Mouse (Mus musculus): Measurements from ENCODE around the gene Foxj2. TPM values are rescaled to one million over a fixed set of nuclear protein-coding genes. Genes with fewer than 3 reads are reported as not detected.

Foxj2 gene
- total RNA-seq, 2 experiments from 2014 or later: 26.4 to 29.1 TPM

- no peak for TF ChIP-seq CTCF (IDR thresholded peaks at IDR 0.05)
- H3K27ac ChIP-seq: peak within 1 kb of the TSS; percentile 84
- peak; percentile 74 for DNase-seq
- intact Hi-C loops (cut with DNase I): loop anchor here (5.0 kb wide), 1 partner anchor 71 kb away; the partner anchor contains the start of gene Necap1
- H3K4me3 ChIP-seq: peak within 1 kb of the TSS; percentile 90
These were observed 18.4 kb upstream of the Foxj2 start, which contains the start of gene Slc2a3 for GRCm38 (mm10) chr6:122801301-122801800. TSS of gene Slc2a3 (minus strand) at chr6:122801640.

GRCm38 (mm10) chr6:122801801-122802514 is 17.8 kb upstream of the Foxj2 start:
- H3K4me3 ChIP-seq: peak overlapping the region; percentile 90

GRCm38 (mm10) chr6:122804418-122804817 is 15.3 kb upstream of the Foxj2 start:
- Histone ChIP-seq H3K27ac (no peak overlapping the region), H3K4me3 (no peak overlapping the region)
- intact Hi-C loops (cut with DNase I): loop anchor here (5.0 kb wide), 1 partner anchor 68 kb away; the partner anchor contains the start of gene Necap1
- peak; percentile 84 for TF ChIP-seq CTCF (IDR thresholded peaks at IDR 0.05)
- peak; percentile 78 for DNase-seq

More at GRCm38 (mm10) chr6:122801801-122802514, 17.8 kb upstream of the Foxj2 start:
- peak overlapping the region; percentile 84 for H3K27ac ChIP-seq
- no peak for TF ChIP-seq CTCF (IDR thresholded peaks at IDR 0.05)
- peak; percentile 47 for DNase-seq
- intact Hi-C loops (cut with DNase I): loop anchor here (5.0 kb wide), 1 partner anchor 70 kb away; the partner anchor contains the start of gene Necap1

GRCm38 (mm10) chr6:122810022-122810614 is 9.6 kb upstream of the Foxj2 start:
- DNase-seq: no peak
- peak overlapping the region; percentile 100 for H3K27ac ChIP-seq
- TF ChIP-seq CTCF (IDR thresholded peaks at IDR 0.05): no peak
- peak overlapping the region; percentile 99 for H3K4me3 ChIP-seq
- intact Hi-C loops (cut with DNase I): loop anchor here (2.0 kb wide), 1 partner anchor 65 kb away; the partner anchor contains the start of gene Necap1

GRCm38 (mm10) chr6:122810615-122811279 is 9.0 kb upstream of the Foxj2 start:
- Histone ChIP-seq H3K4me3 (peak overlapping the region; percentile 99), H3K27ac (peak overlapping the region; percentile 100)
- DNase-seq: peak; percentile 98
- intact Hi-C loops (cut with DNase I): loop anchor here (1.0 to 2.0 kb wide), 2 partner anchors 9 to 64 kb away; partner anchors contain the start of genes Foxj2 and Necap1
- no peak for TF ChIP-seq CTCF (IDR thresholded peaks at IDR 0.05)

- Histone ChIP-seq H3K27ac (peak overlapping the region; percentile 100), H3K4me3 (peak overlapping the region; percentile 99)
- intact Hi-C loops (cut with DNase I): loop anchor here (1.0 to 2.0 kb wide), 2 partner anchors 8 to 64 kb away; partner anchors contain the start of genes Foxj2 and Necap1
- peak; percentile 97 for DNase-seq
- TF ChIP-seq CTCF (IDR thresholded peaks at IDR 0.05): no peak; the same call in 1 of the 2 replicates
These were observed 8.4 kb upstream of the Foxj2 start for GRCm38 (mm10) chr6:122811280-122811652.

GRCm38 (mm10) chr6:122811771-122812600 is 7.7 kb upstream of the Foxj2 start:
- H3K27ac ChIP-seq: peak overlapping the region; percentile 100
- TF ChIP-seq CTCF (IDR thresholded peaks at IDR 0.05): 0 out of 2 replicates have a peak, but pooled peaks have one; percentile 2
- H3K4me3 ChIP-seq: peak overlapping the region; percentile 99
- intact Hi-C loops (cut with DNase I): loop anchor here (1.0 to 2.0 kb wide), 2 partner anchors 7 to 63 kb away; partner anchors contain the start of genes Foxj2 and Necap1
- DNase-seq: peak; percentile 44

- intact Hi-C loops (cut with DNase I): no loop called here
- Histone ChIP-seq H3K4me3 (no peak overlapping the region), H3K27ac (no peak overlapping the region)
- no peak for TF ChIP-seq CTCF (IDR thresholded peaks at IDR 0.05)
- no peak for DNase-seq
These were observed 7.0 kb upstream of the Foxj2 start for GRCm38 (mm10) chr6:122812716-122813115.

- no peak overlapping the region for H3K27ac ChIP-seq
- intact Hi-C loops (cut with DNase I): no loop called here
- DNase-seq: no peak
- TF ChIP-seq CTCF (IDR thresholded peaks at IDR 0.05): no peak
- no peak overlapping the region for H3K4me3 ChIP-seq
These were observed 6.1 kb upstream of the Foxj2 start for GRCm38 (mm10) chr6:122813640-122814039.

GRCm38 (mm10) chr6:122820071-122820798 is 521 bp downstream of the Foxj2 start:
- Histone ChIP-seq H3K4me3 (peak overlapping the region; percentile 100), H3K27ac (peak overlapping the region; percentile 97)
- TF ChIP-seq CTCF (IDR thresholded peaks at IDR 0.05): no peak
- DNase-seq: peak; percentile 44
- intact Hi-C loops (cut with DNase I): no loop called here
